Mouse (Mus musculus): ENCODE data around the gene Plekhm3. TPM values are rescaled to one million over a fixed set of nuclear protein-coding genes. Genes with fewer than 3 reads are reported as not detected.

The Plekhm3 gene
- polyA plus RNA-seq, 1 experiment from 2014 or later = 3.9 TPM

DNA sequence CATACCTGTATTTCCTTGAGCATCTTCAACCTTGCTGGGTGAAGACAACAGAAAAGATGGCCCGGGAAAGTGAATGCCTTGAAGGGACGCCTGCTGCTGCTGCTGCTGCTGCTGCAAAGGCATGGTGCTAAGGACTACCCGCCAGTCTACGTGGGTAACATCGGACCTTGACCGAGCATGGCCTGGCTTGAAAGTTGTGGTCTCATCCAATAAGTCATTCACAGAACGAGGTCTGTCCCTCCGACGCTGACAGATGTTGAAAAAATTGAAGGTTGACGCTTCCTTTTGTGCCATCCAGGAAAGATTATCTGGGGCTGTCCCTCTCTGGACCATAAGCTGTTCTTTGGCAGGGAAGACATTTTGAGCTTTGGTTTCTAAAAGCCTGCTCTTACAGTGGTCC lies 18.9 kb downstream of the Plekhm3 start:
- Histone ChIP-seq H3K4me3 (ENCODE audit: low read length) (no peak overlapping the region), H3K27ac (ENCODE audit: low read length) (no peak overlapping the region), H3K4me2 (ENCODE audit: low read depth, low read length) (no peak overlapping the region), H3K9me3 (ENCODE audit: control insufficient read depth, low read length) (no peaks in the 10 kb centered on the region), H3K36me3 (ENCODE audit: control insufficient read depth, insufficient read depth, low read length) (no peaks in the 10 kb centered on the region), H3K27me3 (replicated peaks; ENCODE audit: control insufficient read depth, insufficient read depth, low read length) (no peaks in the 10 kb centered on the region), H3K9ac (ENCODE audit: low read depth, low read length) (no peak overlapping the region), H3K4me1 (ENCODE audit: control insufficient read depth, insufficient read depth, low read length) (0 out of 2 replicates have a peak, but pooled peaks cover 3% of the 10 kb centered on the region)
- ATAC-seq = no peak
- WGBS = 92% methylated on average over 10 of the region's 10 CpGs

- H3K9ac ChIP-seq (ENCODE audit: low read depth, low read length) = no peak overlapping the region
- H3K4me3 ChIP-seq (ENCODE audit: low read length) = no peak overlapping the region
- H3K4me1 ChIP-seq (ENCODE audit: control insufficient read depth, insufficient read depth, low read length) = no peaks in the 10 kb centered on the region
- no peaks in the 10 kb centered on the region for H3K9me3 ChIP-seq (ENCODE audit: control insufficient read depth, low read length)
- no peaks in the 10 kb centered on the region for H3K27me3 ChIP-seq (replicated peaks; ENCODE audit: control insufficient read depth, insufficient read depth, low read length)
- ATAC-seq = no peak
- H3K36me3 ChIP-seq (ENCODE audit: control insufficient read depth, insufficient read depth, low read length) = no peaks in the 10 kb centered on the region
- 95% methylated on average over 1 of the region's 1 CpGs for WGBS
- H3K27ac ChIP-seq (ENCODE audit: low read length) = no peak overlapping the region
- no peak overlapping the region for H3K4me2 ChIP-seq (ENCODE audit: low read depth, low read length)
Measured at GRCm38 (mm10) chr1:64932921-64933320, 23.7 kb downstream of the Plekhm3 start.

- Histone ChIP-seq H3K27ac (ENCODE audit: low read length) (no peak overlapping the region), H3K4me3 (ENCODE audit: low read length) (no peak overlapping the region), H3K4me2 (ENCODE audit: low read depth, low read length) (no peak overlapping the region), H3K9me3 (ENCODE audit: control insufficient read depth, low read length) (no peaks in the 10 kb centered on the region), H3K9ac (ENCODE audit: low read depth, low read length) (no peak overlapping the region), H3K36me3 (ENCODE audit: control insufficient read depth, insufficient read depth, low read length) (no peaks in the 10 kb centered on the region), H3K27me3 (replicated peaks; ENCODE audit: control insufficient read depth, insufficient read depth, low read length) (no peaks in the 10 kb centered on the region), H3K4me1 (ENCODE audit: control insufficient read depth, insufficient read depth, low read length) (no peaks in the 10 kb centered on the region)
- 66% methylated on average over 6 of the region's 6 CpGs for WGBS
- no peak for ATAC-seq
Measured at GRCm38 (mm10) chr1:64930124-64930523, 26.5 kb downstream of the Plekhm3 start.

DNA sequence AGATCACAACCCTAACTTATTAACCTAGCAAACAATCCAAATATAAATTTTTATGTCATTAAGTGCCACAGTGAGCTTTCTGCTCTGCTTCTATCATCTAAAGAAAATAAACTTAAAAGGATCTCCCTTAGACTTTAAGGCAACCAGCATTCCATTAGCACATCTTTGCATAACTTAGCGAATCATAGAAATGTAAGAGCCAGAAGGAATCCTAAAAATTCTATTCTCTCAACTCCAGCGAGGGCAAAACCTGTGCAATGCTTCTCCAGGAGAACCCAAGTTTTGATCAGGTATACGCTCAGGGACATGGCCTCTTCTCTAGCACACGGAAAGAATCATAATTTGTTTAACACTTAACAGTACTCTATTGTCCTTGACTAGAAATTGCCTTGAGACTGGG lies 27.0 kb downstream of the Plekhm3 start:
- H3K4me1 ChIP-seq (ENCODE audit: control insufficient read depth, insufficient read depth, low read length) = no peaks in the 10 kb centered on the region
- no peaks in the 10 kb centered on the region for H3K9me3 ChIP-seq (ENCODE audit: control insufficient read depth, low read length)
- H3K27ac ChIP-seq (ENCODE audit: low read length) = no peak overlapping the region
- no peak overlapping the region for H3K4me3 ChIP-seq (ENCODE audit: low read length)
- H3K27me3 ChIP-seq (replicated peaks; ENCODE audit: control insufficient read depth, insufficient read depth, low read length) = no peaks in the 10 kb centered on the region
- H3K36me3 ChIP-seq (ENCODE audit: control insufficient read depth, insufficient read depth, low read length) = no peaks in the 10 kb centered on the region
- ATAC-seq = no peak
- no peak overlapping the region for H3K9ac ChIP-seq (ENCODE audit: low read depth, low read length)
- H3K4me2 ChIP-seq (ENCODE audit: low read depth, low read length) = no peak overlapping the region
- 84% methylated on average over 4 of the region's 4 CpGs for WGBS

GRCm38 (mm10) chr1:64928542-64928941 lies 28.1 kb downstream of the Plekhm3 start:
- Histone ChIP-seq H3K27me3 (replicated peaks; ENCODE audit: control insufficient read depth, insufficient read depth, low read length) (no peaks in the 10 kb centered on the region), H3K9ac (ENCODE audit: low read depth, low read length) (no peak overlapping the region), H3K4me2 (ENCODE audit: low read depth, low read length) (no peak overlapping the region), H3K36me3 (ENCODE audit: control insufficient read depth, insufficient read depth, low read length) (no peaks in the 10 kb centered on the region), H3K4me3 (ENCODE audit: low read length) (no peak overlapping the region), H3K27ac (ENCODE audit: low read length) (no peak overlapping the region), H3K4me1 (ENCODE audit: control insufficient read depth, insufficient read depth, low read length) (no peaks in the 10 kb centered on the region), H3K9me3 (ENCODE audit: control insufficient read depth, low read length) (no peaks in the 10 kb centered on the region)
- ATAC-seq = no peak
- 91% methylated on average over 3 of the region's 3 CpGs for WGBS

- no peaks in the 10 kb centered on the region for H3K9me3 ChIP-seq (ENCODE audit: control insufficient read depth, low read length)
- no peak for ATAC-seq
- no peaks in the 10 kb centered on the region for H3K4me1 ChIP-seq (ENCODE audit: control insufficient read depth, insufficient read depth, low read length)
- H3K27me3 ChIP-seq (replicated peaks; ENCODE audit: control insufficient read depth, insufficient read depth, low read length) = no peaks in the 10 kb centered on the region
- H3K4me3 ChIP-seq (ENCODE audit: low read length) = no peak overlapping the region
- no peak overlapping the region for H3K4me2 ChIP-seq (ENCODE audit: low read depth, low read length)
- no peak overlapping the region for H3K9ac ChIP-seq (ENCODE audit: low read depth, low read length)
- 90% methylated on average over 15 of the region's 15 CpGs for WGBS
- no peaks in the 10 kb centered on the region for H3K36me3 ChIP-seq (ENCODE audit: control insufficient read depth, insufficient read depth, low read length)
- H3K27ac ChIP-seq (ENCODE audit: low read length) = no peak overlapping the region
Measured at GRCm38 (mm10) chr1:64927437-64928274, 29.0 kb downstream of the Plekhm3 start.

GRCm38 (mm10) chr1:64925594-64925993 lies 31.0 kb downstream of the Plekhm3 start:
- WGBS = 92% methylated on average over 3 of the region's 3 CpGs
- Histone ChIP-seq H3K36me3 (ENCODE audit: control insufficient read depth, insufficient read depth, low read length) (no peaks in the 10 kb centered on the region), H3K9ac (ENCODE audit: low read depth, low read length) (no peak overlapping the region), H3K27me3 (replicated peaks; ENCODE audit: control insufficient read depth, insufficient read depth, low read length) (no peaks in the 10 kb centered on the region), H3K4me2 (ENCODE audit: low read depth, low read length) (no peak overlapping the region), H3K4me3 (ENCODE audit: low read length) (no peak overlapping the region), H3K27ac (ENCODE audit: low read length) (no peak overlapping the region), H3K4me1 (ENCODE audit: control insufficient read depth, insufficient read depth, low read length) (no peaks in the 10 kb centered on the region), H3K9me3 (ENCODE audit: control insufficient read depth, low read length) (no peaks in the 10 kb centered on the region)
- ATAC-seq = no peak

GRCm38 (mm10) chr1:64924283-64924682 lies 32.3 kb downstream of the Plekhm3 start:
- no peak for ATAC-seq
- WGBS = 77% methylated on average over 12 of the region's 12 CpGs
- H3K4me2 ChIP-seq (ENCODE audit: low read depth, low read length) = no peak overlapping the region

DNA sequence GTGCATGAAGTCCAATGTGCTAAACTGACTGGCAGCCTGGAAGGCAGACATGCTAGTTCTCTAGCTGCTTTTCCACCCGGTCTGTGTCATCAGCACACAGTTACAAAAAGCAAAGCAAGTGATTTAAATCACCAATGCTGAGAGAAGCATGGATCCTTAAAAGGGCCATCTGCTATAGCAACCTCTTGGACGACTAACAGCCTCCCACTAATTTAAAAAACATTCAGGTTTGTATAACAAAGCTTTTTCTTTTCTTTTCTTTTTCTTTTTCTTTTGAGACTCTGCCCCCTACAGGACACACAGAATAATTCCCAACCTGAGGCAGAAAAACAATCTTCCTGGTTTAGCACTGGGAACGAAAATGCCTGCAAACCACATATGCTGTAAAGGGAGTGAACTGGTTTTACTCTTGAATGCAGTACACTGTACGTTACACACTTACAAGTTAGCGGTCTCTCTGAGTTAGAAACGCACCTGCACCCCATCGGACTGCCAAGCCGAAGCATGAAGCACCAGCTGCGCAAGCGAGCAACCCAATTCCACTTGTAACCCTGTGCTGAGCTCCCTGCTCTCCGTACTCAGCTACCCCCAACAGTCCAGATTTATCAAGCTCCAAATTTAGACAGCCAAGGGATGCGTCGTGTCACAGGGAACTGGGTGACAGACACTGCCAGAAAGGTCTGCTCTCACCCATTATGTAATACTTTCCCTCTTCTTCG lies 37.7 kb downstream of the Plekhm3 start:
- Histone ChIP-seq H3K9me3 (ENCODE audit: control insufficient read depth, low read length) (no peaks in the 10 kb centered on the region), H3K4me3 (ENCODE audit: low read length) (no peak overlapping the region), H3K36me3 (ENCODE audit: control insufficient read depth, insufficient read depth, low read length) (no peaks in the 10 kb centered on the region), H3K4me1 (ENCODE audit: control insufficient read depth, insufficient read depth, low read length) (peaks cover 5% of the 10 kb centered on the region), H3K9ac (ENCODE audit: low read depth, low read length) (peak overlapping the region; percentile 36; the same call in 1 of the 2 replicates), H3K27ac (ENCODE audit: low read length) (no peak overlapping the region), H3K4me2 (ENCODE audit: low read depth, low read length) (no peak overlapping the region), H3K27me3 (replicated peaks; ENCODE audit: control insufficient read depth, insufficient read depth, low read length) (no peaks in the 10 kb centered on the region)
- peak; percentile 43; the same call in 1 of the 2 replicates for ATAC-seq
- WGBS = 53% methylated on average over 14 of the region's 14 CpGs

More at GRCm38 (mm10) chr1:64924283-64924682, 32.3 kb downstream of the Plekhm3 start:
- Histone ChIP-seq H3K4me1 (ENCODE audit: control insufficient read depth, insufficient read depth, low read length) (no peaks in the 10 kb centered on the region), H3K27me3 (replicated peaks; ENCODE audit: control insufficient read depth, insufficient read depth, low read length) (no peaks in the 10 kb centered on the region), H3K4me3 (ENCODE audit: low read length) (no peak overlapping the region), H3K9me3 (ENCODE audit: control insufficient read depth, low read length) (no peaks in the 10 kb centered on the region), H3K36me3 (ENCODE audit: control insufficient read depth, insufficient read depth, low read length) (no peaks in the 10 kb centered on the region), H3K27ac (ENCODE audit: low read length) (no peak overlapping the region), H3K9ac (ENCODE audit: low read depth, low read length) (no peak overlapping the region)
